Mouse (Mus musculus) lung, embryonic 15.5 days (tissue): ENCODE results near the gene Lsm4. TPM values are rescaled to one million over a fixed set of nuclear protein-coding genes. Genes with fewer than 3 reads are reported as not detected.

ENCODE experiments used
- ATAC-seq: fragments of 200-750 bp; cut with Nextera tagmentation; 2 replicates; pipeline ENCODE4 v1.8.0; 2017; ENCODE audit warnings: moderate number of reproducible peaks, borderline replicate concordance; ENCODE audit not compliant: low FRiP score, low TSS enrichment; ENCODE audit errors: extremely low read depth
- H3K27ac ChIP-seq: fragments of 300-500 bp; sonication (generic); 2 replicates; pipeline ENCODE4 v1.5.1; 2015; ENCODE audit warnings: moderate library complexity, mild to moderate bottlenecking, inconsistent platforms
- H3K27me3 ChIP-seq: fragments of 300-500 bp; sonication (generic); 2 replicates; pipeline ENCODE4 v1.6.1; 2015; ENCODE audit warnings: inconsistent platforms
- H3K36me3 ChIP-seq: fragments of 300-500 bp; sonication (generic); 2 replicates; pipeline ENCODE4 v1.6.1; 2015; ENCODE audit warnings: inconsistent platforms
- H3K4me1 ChIP-seq: fragments of 300-500 bp; sonication (generic); 2 replicates; pipeline ENCODE4 v1.6.1; 2015; ENCODE audit warnings: inconsistent platforms
- H3K4me2 ChIP-seq: fragments of 300-500 bp; sonication (generic); 2 replicates; pipeline ENCODE4 v1.6.1; 2015; ENCODE audit warnings: inconsistent platforms, mild to moderate bottlenecking, moderate library complexity
- H3K4me3 ChIP-seq: fragments of 300-500 bp; sonication (generic); 2 replicates; pipeline ENCODE4 v1.5.1; 2015; ENCODE audit warnings: mild to moderate bottlenecking, inconsistent platforms
- H3K9ac ChIP-seq: fragments of 300-500 bp; sonication (generic); 2 replicates; pipeline ENCODE4 v1.6.1; 2015; ENCODE audit warnings: inconsistent platforms
- H3K9me3 ChIP-seq: fragments of 300-500 bp; sonication (generic); 2 replicates; pipeline ENCODE4 v1.6.1; 2016; ENCODE audit warnings: inconsistent platforms
- WGBS: fragments of 180-500 bp; shearing (Covaris S2); methylation state at CpG from one replicate; pipeline ENCODE4 v1.1.7; 2015; 5-methylcytosine and 5-hydroxymethylcytosine counted together
- polyA plus RNA-seq: library from polyadenylated mRNA; unstranded; fragments of >200 nt; fragmentation: Nextera tagmentation; extraction: Ambion mirVana; gene quantifications from 2 replicates; pipeline ENCODE4 v1.2.1, GENCODE M21; 2015

The Lsm4 gene
- polyA plus RNA-seq, 1 experiment from 2014 or later = 268 TPM

DNA sequence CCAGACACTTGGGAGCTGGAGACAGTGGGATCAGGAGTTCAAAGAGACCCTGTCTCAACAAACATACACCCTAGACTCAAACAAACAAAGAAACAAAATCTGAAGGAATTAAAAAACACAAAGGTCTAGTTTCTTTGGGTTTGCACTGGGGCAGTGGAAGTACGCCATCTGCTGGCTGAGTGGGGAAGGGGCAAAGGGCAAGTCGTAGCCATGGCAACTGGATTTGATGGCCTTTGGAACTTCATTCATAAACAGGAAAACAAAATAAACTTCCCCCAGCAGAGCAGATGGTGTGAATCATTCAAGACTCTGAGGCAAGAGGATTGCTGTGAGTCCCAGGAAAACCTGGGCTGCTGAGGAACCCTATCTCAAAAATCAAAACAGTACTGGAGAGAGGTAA lies 19.8 kb upstream of the Lsm4 start:
- no peak overlapping the region for H3K4me2 ChIP-seq
- H3K36me3 ChIP-seq = peaks cover 38% of the 10 kb centered on the region

DNA sequence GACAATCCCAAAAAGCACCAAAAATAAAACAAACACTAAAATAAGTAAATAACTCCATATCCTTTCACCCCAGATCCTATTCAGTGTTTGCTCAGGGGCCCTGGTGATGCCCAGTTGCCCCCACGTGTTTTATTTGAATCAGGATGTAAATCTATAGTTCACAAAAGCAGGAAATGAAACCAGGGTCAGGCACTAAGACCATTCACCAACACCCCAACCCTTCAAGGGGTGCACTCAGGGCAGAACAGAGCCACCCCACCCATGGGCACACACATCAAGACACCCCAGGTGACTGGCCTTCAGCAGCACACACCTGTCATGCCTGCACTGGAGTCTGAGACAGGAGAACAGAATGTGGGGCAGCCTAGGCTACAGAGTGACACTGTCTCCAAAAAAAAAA lies 18.9 kb upstream of the Lsm4 start:
- ATAC-seq = no peak
- Histone ChIP-seq H3K9me3 (no peaks in the 10 kb centered on the region), H3K4me2 (no peak overlapping the region), H3K4me3 (no peak overlapping the region), H3K4me1 (peaks cover 27% of the 10 kb centered on the region), H3K27ac (no peak overlapping the region), H3K9ac (no peak overlapping the region), H3K27me3 (no peaks in the 10 kb centered on the region), H3K36me3 (peaks cover 38% of the 10 kb centered on the region)
- 52% methylated on average over 1 of the region's 1 CpGs for WGBS

More for the DNA sequence above, 19.8 kb upstream of the Lsm4 start:
- Histone ChIP-seq H3K27me3 (no peaks in the 10 kb centered on the region), H3K4me1 (peaks cover 26% of the 10 kb centered on the region), H3K4me3 (no peak overlapping the region), H3K9me3 (no peaks in the 10 kb centered on the region), H3K9ac (no peak overlapping the region), H3K27ac (no peak overlapping the region)
- no peak for ATAC-seq
- WGBS = 47% methylated on average over 2 of the region's 2 CpGs

DNA sequence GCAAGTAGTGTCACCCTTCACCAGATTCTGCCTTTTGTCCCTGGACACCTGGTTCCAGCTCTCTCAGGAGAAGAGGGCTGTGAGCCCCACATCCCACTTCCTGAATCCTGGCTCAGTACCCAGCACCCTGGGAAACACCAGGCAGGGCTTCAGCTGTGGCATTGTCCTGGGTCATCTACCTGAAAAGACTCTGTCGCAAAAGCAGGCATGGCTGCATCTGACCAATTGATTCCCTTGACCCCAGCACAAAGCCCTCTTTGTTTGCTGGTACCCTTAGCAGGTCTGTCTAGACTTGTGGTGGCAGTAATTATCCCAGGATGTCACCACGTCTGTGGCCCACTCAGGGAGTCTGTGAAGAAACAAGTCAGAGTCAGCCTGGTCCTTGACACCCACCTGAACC lies 17.6 kb upstream of the Lsm4 start:
- peaks cover 37% of the 10 kb centered on the region for H3K36me3 ChIP-seq
- H3K4me2 ChIP-seq = no peak overlapping the region
- H3K9me3 ChIP-seq = no peaks in the 10 kb centered on the region
- 56% methylated on average over 2 of the region's 2 CpGs for WGBS
- no peak for ATAC-seq
- no peak overlapping the region for H3K4me3 ChIP-seq
- peaks cover 22% of the 10 kb centered on the region for H3K4me1 ChIP-seq
- H3K9ac ChIP-seq = no peak overlapping the region
- H3K27ac ChIP-seq = no peak overlapping the region
- H3K27me3 ChIP-seq = no peaks in the 10 kb centered on the region

DNA sequence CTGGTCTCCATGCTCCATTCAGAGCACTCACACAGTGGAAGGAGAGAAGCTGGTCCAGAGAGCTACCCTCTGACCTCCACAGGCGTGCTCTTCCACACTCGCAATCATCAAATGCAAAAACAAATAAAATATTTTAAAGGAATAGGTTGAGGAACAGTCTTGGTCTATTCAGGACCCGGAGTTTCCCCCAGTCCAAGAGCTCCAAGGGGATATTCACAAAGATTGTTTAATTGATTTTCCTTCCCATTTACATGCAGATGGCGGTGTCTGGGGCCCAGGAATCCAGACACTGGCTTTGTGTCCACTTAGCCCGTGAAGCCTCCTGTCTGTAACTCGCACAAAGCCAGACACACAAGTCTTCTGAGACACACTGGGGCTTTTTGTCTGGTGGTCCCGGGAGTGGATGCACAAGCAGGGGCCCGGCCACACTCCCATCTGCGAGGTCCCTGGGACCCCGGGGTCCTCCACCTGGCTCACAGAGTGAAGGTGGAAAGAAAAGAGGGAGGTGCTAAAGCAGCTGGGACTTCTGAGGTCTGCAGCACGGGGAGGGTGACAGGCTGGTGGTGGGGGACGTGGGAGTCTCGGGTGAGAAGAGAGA lies 16.8 kb upstream of the Lsm4 start:
- no peaks in the 10 kb centered on the region for H3K9me3 ChIP-seq
- H3K4me3 ChIP-seq = no peak overlapping the region
- H3K4me2 ChIP-seq = no peak overlapping the region
- H3K4me1 ChIP-seq = peaks cover 24% of the 10 kb centered on the region
- H3K27me3 ChIP-seq = no peaks in the 10 kb centered on the region
- 74% methylated on average over 13 of the region's 13 CpGs for WGBS
- H3K9ac ChIP-seq = no peak overlapping the region
- peaks cover 29% of the 10 kb centered on the region for H3K36me3 ChIP-seq
- H3K27ac ChIP-seq = no peak overlapping the region
- ATAC-seq = no peak

DNA sequence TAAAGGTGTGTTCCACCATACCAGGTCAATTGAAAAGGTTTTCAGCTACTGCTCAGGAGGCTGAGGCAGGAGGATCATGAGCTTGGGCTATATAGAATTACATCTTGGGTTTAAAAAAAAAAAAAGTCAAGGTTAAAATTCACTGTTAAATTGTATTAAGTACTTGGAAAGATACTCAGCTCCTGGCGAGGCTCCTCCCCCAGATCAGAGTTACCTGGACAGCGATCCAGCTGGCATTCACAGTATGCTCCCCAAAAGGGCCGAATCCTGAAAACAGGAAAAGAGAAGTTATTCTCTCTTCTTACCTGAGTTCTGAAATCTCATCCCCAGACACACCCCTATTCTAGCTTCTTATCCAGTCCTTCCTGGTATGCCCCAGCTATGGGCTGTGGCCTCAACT lies 15.8 kb upstream of the Lsm4 start:
- Histone ChIP-seq H3K4me1 (peaks cover 24% of the 10 kb centered on the region), H3K27ac (no peak overlapping the region), H3K9me3 (no peaks in the 10 kb centered on the region), H3K4me2 (no peak overlapping the region), H3K9ac (no peak overlapping the region; the same call in 1 of the 2 replicates), H3K27me3 (no peaks in the 10 kb centered on the region), H3K36me3 (peaks cover 21% of the 10 kb centered on the region), H3K4me3 (no peak overlapping the region)
- WGBS = 93% methylated on average over 3 of the region's 3 CpGs
- ATAC-seq = no peak

DNA sequence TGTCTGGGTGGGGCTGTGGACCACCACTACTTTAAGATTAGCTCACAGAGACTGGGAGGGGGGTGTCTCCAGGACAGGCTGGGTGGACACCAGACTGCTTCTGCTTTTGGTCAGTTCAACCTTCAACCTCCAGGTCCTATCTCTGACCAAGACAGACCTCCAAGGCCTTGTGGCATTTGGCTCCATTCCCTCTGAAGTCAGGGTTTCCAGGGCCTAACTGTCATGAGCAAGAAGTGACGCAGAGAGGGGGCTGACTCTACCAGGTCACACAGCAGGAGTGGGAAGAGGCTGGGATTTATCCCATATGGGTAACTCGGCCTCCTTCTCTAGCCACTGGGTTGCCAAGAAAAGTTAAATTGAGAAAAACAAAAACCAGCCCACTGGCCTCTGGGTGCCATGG lies 15.3 kb upstream of the Lsm4 start:
- Histone ChIP-seq H3K27me3 (no peaks in the 10 kb centered on the region), H3K4me3 (no peak overlapping the region), H3K27ac (no peak overlapping the region), H3K9me3 (no peaks in the 10 kb centered on the region), H3K36me3 (peaks cover 21% of the 10 kb centered on the region), H3K9ac (no peak overlapping the region; the same call in 1 of the 2 replicates), H3K4me2 (peak overlapping the region; percentile 86), H3K4me1 (peaks cover 24% of the 10 kb centered on the region)
- WGBS = 85% methylated on average over 2 of the region's 2 CpGs
- no peak for ATAC-seq

DNA sequence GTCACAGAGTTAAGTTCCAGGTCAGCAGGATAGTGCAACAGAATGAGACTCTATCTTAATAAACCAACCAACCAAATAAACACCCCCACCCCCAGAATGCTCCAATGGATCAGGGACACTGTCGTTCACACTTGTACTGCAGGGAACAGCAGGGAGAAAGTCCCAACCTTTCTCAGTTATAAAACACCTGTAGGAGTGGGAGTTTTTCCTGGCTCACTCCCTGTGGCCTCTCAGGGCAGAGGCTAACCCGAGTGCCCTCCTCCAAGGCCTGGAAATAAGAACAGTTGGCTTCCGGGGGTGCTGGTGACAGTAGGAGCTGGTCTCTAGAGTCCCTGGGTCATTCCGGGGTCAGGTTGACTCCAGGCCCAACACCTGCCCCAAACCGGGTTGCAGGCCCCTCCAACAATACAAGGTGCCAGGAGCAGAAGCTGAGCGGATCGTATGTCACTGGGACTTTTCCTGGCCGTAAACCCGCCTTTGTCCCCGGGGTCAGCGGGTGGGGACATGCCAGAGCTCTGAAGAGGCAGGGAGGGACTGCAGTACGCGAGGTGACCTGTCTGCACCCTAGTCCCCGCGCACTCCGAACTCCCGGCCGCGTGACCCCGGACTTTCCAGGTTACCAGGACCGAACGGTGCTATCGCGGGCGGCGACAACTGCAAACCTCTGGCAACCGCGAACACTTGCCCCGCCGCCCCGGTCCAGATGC lies 14.0 kb upstream of the Lsm4 start:
- Histone ChIP-seq H3K27ac (peak overlapping the region; percentile 84), H3K4me2 (peak overlapping the region; percentile 86), H3K27me3 (no peaks in the 10 kb centered on the region), H3K9me3 (no peaks in the 10 kb centered on the region), H3K4me1 (peaks cover 27% of the 10 kb centered on the region), H3K9ac (peak overlapping the region; percentile 90), H3K4me3 (peak overlapping the region; percentile 87), H3K36me3 (peaks cover 21% of the 10 kb centered on the region)
- under 1% methylated on average over 31 of the region's 31 CpGs for WGBS
- ATAC-seq = peak; percentile 33

DNA sequence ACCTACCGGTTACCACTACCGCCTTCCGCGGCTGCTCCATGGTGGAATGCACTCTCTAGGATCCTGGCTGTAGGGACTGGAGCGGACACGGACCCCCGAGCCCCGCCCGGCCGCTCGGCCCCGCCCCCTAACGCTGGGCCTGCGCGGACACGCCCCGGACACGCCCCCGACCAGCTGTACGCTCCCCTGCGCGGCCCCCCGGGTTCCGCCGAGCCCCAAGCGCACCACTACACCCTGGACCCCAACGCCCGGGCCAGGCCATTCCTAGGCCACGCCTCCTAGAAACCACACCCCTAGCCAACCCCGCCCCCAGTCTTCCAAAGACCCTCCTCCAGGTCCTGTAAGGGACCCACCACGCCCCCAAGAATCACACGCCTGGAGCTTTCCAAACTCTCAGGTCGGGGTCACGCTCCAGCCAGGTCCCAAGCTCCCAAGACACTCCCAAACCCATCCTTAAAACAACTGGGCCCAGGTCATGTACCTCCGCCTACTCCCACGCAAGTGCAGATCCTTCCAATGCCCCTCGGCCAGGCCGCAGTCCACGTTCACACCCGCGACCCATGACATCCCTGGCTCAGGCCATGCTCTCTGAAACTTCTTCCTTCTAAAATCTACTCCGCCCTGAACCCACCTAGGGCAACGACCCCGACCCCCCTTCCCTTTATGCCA lies 13.3 kb upstream of the Lsm4 start:
- H3K9me3 ChIP-seq = no peaks in the 10 kb centered on the region
- peak overlapping the region; percentile 87 for H3K4me3 ChIP-seq
- H3K27ac ChIP-seq = peak overlapping the region; percentile 84
- H3K9ac ChIP-seq = peak overlapping the region; percentile 90
- peak overlapping the region; percentile 86 for H3K4me2 ChIP-seq
- peaks cover 27% of the 10 kb centered on the region for H3K4me1 ChIP-seq
- peaks cover 16% of the 10 kb centered on the region for H3K36me3 ChIP-seq
- WGBS = 1% methylated on average over 41 of the region's 44 CpGs
- H3K27me3 ChIP-seq = no peaks in the 10 kb centered on the region
- ATAC-seq = peak; percentile 97

DNA sequence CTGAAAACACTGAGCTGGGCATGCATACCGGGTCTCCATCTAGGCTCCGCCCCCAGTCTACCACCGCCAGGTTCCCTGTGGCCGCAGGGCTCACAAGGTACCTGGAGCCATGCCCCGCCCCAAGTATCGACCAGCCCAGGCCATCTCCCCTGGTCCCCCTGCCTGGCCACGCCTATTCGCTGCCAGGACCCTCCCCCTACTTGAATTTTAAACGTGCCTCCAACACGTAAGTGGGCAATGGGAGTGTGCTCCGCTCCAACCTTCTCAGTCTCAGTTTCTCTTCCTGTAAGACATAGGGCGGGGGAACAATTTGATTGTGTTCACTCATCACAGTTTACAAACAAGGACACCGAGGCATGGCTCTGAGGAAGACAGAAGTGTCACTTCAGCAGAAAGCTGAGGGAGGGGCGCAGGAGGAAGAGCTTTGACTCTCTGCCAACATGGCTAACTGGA lies 12.7 kb upstream of the Lsm4 start, which contains the start of gene Pgpep1:
TSS of gene Pgpep1 (minus strand) at position 116 of the 453 bp plus-strand sequence.
- H3K4me1 ChIP-seq = peaks cover 27% of the 10 kb centered on the region
- H3K27me3 ChIP-seq = no peaks in the 10 kb centered on the region
- H3K4me2 ChIP-seq = peak within 1 kb of the TSS; percentile 86
- under 1% methylated on average over 14 of the region's 14 CpGs for WGBS
- no peaks in the 10 kb centered on the region for H3K9me3 ChIP-seq
- H3K36me3 ChIP-seq = peaks cover 10% of the 10 kb centered on the region
- ATAC-seq = peak; percentile 74
- H3K4me3 ChIP-seq = peak within 1 kb of the TSS; percentile 87
- peak within 1 kb of the TSS; percentile 84 for H3K27ac ChIP-seq
- H3K9ac ChIP-seq = peak within 1 kb of the TSS; percentile 90

DNA sequence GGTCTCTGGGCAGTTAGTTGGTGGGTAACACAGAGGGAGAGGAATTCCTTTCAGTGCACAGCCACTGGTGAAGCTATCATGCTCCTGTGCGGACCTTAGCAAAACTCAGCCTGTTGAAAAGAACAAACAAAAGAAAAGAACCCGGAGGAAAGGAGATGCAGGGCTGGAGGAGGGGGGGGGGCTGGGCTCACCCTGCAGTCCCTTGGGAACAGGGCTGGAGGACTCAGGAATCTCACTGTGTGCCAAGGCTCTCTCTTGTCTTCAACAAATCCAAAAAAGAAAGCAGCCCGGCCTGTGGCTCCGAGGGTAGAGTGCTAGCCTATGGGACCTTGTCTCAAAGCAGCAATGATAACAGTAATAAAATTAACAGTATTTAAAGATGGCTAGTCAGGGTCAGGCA lies 9.4 kb upstream of the Lsm4 start:
- no peaks in the 10 kb centered on the region for H3K9me3 ChIP-seq
- peaks cover 17% of the 10 kb centered on the region for H3K4me1 ChIP-seq
- WGBS = 37% methylated on average over 4 of the region's 4 CpGs
- no peak overlapping the region for H3K4me2 ChIP-seq
- no peak for ATAC-seq
- H3K27me3 ChIP-seq = no peaks in the 10 kb centered on the region
- no peaks in the 10 kb centered on the region for H3K36me3 ChIP-seq
- no peak overlapping the region for H3K4me3 ChIP-seq
- no peak overlapping the region for H3K9ac ChIP-seq
- H3K27ac ChIP-seq = no peak overlapping the region

DNA sequence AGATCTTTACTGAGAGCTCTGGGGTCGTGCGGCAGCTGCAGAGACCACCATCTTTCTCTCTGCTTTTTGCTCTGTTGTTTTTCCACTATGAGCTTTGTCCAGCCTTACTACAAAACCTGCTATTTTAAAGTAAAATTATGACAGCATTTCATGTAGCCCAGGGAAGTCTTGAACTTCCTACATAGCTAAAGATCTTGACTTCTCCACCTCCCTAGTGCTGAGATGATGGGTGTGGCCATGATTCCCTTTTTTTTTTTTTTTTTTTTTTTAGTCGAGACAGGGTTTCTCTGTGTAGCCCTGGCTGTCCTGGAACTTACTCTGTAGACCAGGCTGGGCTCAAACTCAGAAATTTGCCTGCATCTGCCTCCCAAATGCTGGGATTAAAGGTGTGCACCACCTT lies 8.4 kb upstream of the Lsm4 start:
- H3K4me2 ChIP-seq = no peak overlapping the region

DNA sequence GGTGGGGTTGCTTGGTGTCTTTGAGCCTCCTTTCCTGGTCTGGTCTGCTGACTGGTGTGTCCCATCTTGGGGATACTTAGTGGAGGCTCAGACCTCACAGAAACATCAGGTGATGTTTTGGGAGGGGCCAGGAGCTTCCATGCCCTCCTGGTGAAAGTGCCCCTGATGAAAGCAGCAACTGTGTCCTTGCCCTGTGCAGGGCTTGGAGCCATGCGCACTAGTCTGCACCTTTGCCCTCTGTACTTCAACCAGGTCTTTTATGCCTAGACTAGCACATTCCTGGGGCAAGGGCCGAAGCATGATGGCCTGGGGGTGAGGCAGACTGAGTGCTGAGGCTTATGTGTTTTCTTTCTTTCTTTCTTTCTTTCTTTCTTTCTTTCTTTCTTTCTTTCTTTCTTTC lies 7.4 kb upstream of the Lsm4 start:
- Histone ChIP-seq H3K4me3 (no peak overlapping the region), H3K4me2 (no peak overlapping the region), H3K36me3 (no peaks in the 10 kb centered on the region), H3K27me3 (no peaks in the 10 kb centered on the region), H3K4me1 (0 out of 2 replicates have a peak, but pooled peaks cover 7% of the 10 kb centered on the region), H3K9me3 (no peaks in the 10 kb centered on the region), H3K27ac (no peak overlapping the region), H3K9ac (no peak overlapping the region)
- no peak for ATAC-seq
- WGBS = 70% methylated on average over 2 of the region's 2 CpGs

More for the DNA sequence above, 8.4 kb upstream of the Lsm4 start:
- Histone ChIP-seq H3K27ac (no peak overlapping the region), H3K4me3 (no peak overlapping the region), H3K9me3 (no peaks in the 10 kb centered on the region), H3K36me3 (no peaks in the 10 kb centered on the region), H3K27me3 (no peaks in the 10 kb centered on the region), H3K4me1 (peaks cover 13% of the 10 kb centered on the region; the same call in 1 of the 2 replicates), H3K9ac (no peak overlapping the region)
- 59% methylated on average over 3 of the region's 3 CpGs for WGBS
- ATAC-seq = no peak
